Mouse (Mus musculus): ENCODE data around the gene Rinl.

Rinl gene

DNA sequence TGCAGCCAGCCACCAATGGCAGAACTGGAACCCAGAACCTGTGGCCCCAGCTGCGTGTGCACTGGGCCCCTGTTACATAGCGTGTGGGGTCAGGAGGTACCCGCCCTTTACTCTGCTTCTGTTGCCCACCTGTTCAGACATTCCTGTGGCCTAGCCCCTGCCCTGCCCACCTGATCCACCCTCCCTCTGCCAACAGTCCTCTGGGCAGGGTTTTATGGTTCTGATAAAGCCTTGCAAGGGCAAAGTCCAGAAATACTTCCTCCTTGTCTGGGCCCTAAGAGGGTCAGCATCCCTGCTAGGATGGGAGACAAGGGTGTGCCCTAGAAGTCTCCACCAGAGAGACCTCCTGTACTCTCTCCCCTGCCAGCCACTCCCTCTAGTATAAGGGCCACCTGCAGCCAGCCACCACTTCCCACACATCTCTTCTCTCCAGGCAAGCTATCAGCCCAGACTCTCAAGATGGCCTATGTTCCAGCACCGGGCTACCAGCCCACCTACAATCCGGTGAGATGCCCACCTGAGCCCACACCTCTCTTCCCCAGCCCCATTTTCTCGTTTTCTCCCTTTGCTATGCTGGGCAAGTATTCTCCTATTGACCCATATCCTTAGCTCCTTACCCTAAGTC lies 45.1 kb downstream of the Rinl start, which contains the start of gene Lgals4:
Gene Lgals4 (plus strand): TSS at position 132 of the 625 bp plus-strand sequence.
- no peak for DNase-seq (ENCODE audit: low read depth, low spot score)
- H3K27me3 ChIP-seq (ENCODE audit: control insufficient read depth, insufficient read depth, low read length, poor library complexity, severe bottlenecking) = no peaks in the 10 kb centered on the region
- H3K36me3 ChIP-seq (ENCODE audit: control insufficient read depth, insufficient read depth, low read length, poor library complexity, severe bottlenecking) = peaks cover 7% of the 10 kb centered on the region

DNA sequence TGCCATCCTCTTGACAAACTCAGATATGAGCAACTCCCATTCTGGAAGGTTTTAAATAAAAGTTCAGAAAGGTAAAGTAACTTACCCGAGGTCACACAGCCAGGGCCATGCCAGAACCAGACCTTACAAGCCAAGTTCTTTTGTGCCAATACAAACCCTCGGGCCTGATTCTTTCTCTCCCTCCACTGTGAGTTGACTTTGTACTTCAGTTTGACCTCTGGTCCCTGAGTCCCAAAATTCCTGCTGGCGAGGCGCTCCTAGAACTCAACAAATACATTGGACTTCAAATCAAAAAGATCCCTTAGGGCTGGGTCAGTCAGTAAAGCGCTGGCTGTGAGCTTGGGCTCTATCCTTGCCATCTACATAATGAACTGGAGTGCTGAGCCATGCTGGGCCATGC lies 48.2 kb downstream of the Rinl start:
- no peaks in the 10 kb centered on the region for H3K27me3 ChIP-seq (ENCODE audit: control insufficient read depth, insufficient read depth, low read length, poor library complexity, severe bottlenecking)
- no peak for DNase-seq (ENCODE audit: low read depth, low spot score)
- no peaks in the 10 kb centered on the region; the same call in 1 of the 2 replicates for H3K36me3 ChIP-seq (ENCODE audit: control insufficient read depth, insufficient read depth, low read length, poor library complexity, severe bottlenecking)

GRCm38 (mm10) chr7:28838331-28838730 lies 49.6 kb downstream of the Rinl start:
- DNase-seq (ENCODE audit: low read depth, low spot score) = no peak
- H3K27me3 ChIP-seq (ENCODE audit: control insufficient read depth, insufficient read depth, low read length, poor library complexity, severe bottlenecking) = no peaks in the 10 kb centered on the region
- H3K36me3 ChIP-seq (ENCODE audit: control insufficient read depth, insufficient read depth, low read length, poor library complexity, severe bottlenecking) = no peaks in the 10 kb centered on the region

DNA sequence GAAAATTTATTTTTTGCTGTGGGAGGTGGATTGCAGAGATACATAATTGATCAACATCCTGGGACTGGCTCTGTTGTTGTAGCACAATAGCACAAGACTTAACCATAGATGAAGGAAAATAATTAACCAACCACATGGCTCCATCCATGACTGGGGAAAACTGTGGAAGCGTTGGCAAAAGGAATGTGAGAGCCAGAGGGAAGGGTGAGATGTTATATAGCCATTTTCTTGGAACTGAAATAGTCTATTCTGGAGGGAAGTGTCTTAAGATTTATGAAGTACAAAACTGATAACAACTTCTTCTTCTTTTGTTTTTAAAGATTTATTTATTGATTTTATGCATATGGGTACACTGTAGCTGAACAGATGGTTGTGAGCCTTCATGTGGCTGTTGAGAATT lies 58.5 kb downstream of the Rinl start:
- H3K27me3 ChIP-seq (ENCODE audit: control insufficient read depth, insufficient read depth, low read length, poor library complexity, severe bottlenecking) = no peaks in the 10 kb centered on the region

More for the DNA sequence above, 58.5 kb downstream of the Rinl start:
- H3K36me3 ChIP-seq (ENCODE audit: control insufficient read depth, insufficient read depth, low read length, poor library complexity, severe bottlenecking) = no peaks in the 10 kb centered on the region
- DNase-seq (ENCODE audit: low read depth, low spot score) = no peak
